Mouse (Mus musculus): ENCODE data around the gene Plekhh2. TPM values are rescaled to one million over a fixed set of nuclear protein-coding genes. Genes with fewer than 3 reads are reported as not detected.

Plekhh2 gene
- polyA plus RNA-seq, 2 experiments = 0.22 to 0.37 TPM

DNA sequence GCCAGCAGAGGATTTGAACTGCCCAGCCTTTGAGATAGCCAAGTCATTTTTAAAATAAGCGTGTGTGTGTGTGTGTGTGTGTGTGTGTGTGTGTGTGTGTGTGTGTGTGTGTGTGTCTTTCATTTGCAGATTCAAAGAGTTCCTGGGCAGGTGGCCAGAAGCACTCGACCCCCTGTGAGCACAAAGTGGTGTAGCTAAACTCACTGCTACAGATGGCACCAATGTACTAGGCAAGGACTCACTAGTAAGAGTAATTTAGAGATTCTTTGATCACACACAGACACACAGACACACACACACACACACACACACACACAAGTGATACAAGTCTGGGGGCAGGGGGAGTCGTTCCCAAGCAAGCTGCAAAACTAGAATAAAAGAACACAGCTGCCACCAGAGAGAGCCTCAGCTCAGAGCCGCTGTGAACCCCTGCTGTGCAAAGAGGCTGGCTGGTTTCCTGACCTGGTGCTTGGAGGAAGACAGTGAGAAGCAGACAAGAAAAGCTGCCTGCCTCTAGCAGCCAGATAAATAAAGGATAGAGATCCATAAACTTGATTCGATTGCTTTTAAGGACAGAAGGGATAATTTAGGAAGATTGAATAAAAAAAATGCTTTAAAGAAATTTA lies 19.3 kb upstream of the Plekhh2 start:
- TF ChIP-seq EP300 (IDR thresholded peaks at IDR 0.05; ENCODE audit: low read depth) (no peak), CTCF (IDR thresholded peaks at IDR 0.05; ENCODE audit: low read depth) (no peak)
- H3K27ac ChIP-seq = no peak overlapping the region
- 33% methylated on average over 5 of the region's 5 CpGs for WGBS (ENCODE audit: insufficient replicate concordance)

DNA sequence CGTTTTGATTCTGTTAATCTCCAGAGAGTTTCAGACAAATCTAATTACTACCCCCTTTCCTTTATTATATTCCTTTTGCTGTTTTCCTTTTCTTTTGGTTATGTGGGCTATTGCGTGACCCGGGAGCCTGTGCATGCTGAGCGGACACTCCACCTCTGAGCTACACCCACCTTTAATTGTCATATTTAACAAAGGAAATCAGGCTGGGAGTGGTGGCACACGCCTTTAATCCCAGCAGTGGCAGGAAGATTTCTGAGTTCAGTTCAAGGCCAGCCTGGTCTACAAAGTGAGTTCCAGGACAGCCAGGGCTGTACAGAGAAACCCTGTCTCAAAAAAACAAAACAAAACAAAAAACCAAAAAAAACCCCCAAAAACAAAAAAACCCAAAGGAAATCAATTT lies 14.7 kb upstream of the Plekhh2 start:
- no peaks in the 10 kb centered on the region for H3K9me3 ChIP-seq (ENCODE audit: control insufficient read depth, low read length)
- no peak overlapping the region for H3K4me2 ChIP-seq (ENCODE audit: low read depth)
- H3K27ac ChIP-seq = no peak overlapping the region
- DNase-seq (ENCODE audit: low read depth in 3 of 3, low spot score in 3 of 3) = no peak
- WGBS (ENCODE audit: insufficient replicate concordance) = 71% methylated on average over 5 of the region's 5 CpGs
- no peak for ATAC-seq (ENCODE audit: insufficient read depth)
- TF ChIP-seq CTCF (IDR thresholded peaks at IDR 0.05; ENCODE audit: low read depth) (no peak), EP300 (IDR thresholded peaks at IDR 0.05; ENCODE audit: low read depth) (no peak)
- no peaks in the 10 kb centered on the region for H3K36me3 ChIP-seq (replicated peaks; ENCODE audit: control insufficient read depth, insufficient read depth, low read depth)
- no peak overlapping the region for H3K9ac ChIP-seq (replicated peaks)
- no peak overlapping the region for H3K4me3 ChIP-seq (ENCODE audit: insufficient read depth in 1 of 2, low read depth in 2 of 2, low read length in 2 of 2)
- no peaks in the 10 kb centered on the region for H3K27me3 ChIP-seq (ENCODE audit: control insufficient read depth, insufficient read depth, low read length)
- no peaks in the 10 kb centered on the region for H3K4me1 ChIP-seq (replicated peaks; ENCODE audit: control insufficient read depth in 2 of 2, insufficient read depth in 2 of 2, low read length in 1 of 2)

More for the DNA sequence above, 19.3 kb upstream of the Plekhh2 start:
- Histone ChIP-seq H3K9me3 (ENCODE audit: control insufficient read depth, low read length) (no peaks in the 10 kb centered on the region), H3K4me2 (ENCODE audit: low read depth) (no peak overlapping the region), H3K27me3 (ENCODE audit: control insufficient read depth, insufficient read depth, low read length) (no peaks in the 10 kb centered on the region), H3K4me3 (ENCODE audit: insufficient read depth in 1 of 2, low read depth in 2 of 2, low read length in 2 of 2) (no peak overlapping the region), H3K4me1 (replicated peaks; ENCODE audit: control insufficient read depth in 2 of 2, insufficient read depth in 2 of 2, low read length in 1 of 2) (no peaks in the 10 kb centered on the region), H3K9ac (replicated peaks) (no peak overlapping the region), H3K36me3 (replicated peaks; ENCODE audit: control insufficient read depth, insufficient read depth, low read depth) (no peaks in the 10 kb centered on the region)
- no peak for DNase-seq (ENCODE audit: low read depth in 3 of 3, low spot score in 3 of 3)
- ATAC-seq (ENCODE audit: insufficient read depth) = no peak

DNA sequence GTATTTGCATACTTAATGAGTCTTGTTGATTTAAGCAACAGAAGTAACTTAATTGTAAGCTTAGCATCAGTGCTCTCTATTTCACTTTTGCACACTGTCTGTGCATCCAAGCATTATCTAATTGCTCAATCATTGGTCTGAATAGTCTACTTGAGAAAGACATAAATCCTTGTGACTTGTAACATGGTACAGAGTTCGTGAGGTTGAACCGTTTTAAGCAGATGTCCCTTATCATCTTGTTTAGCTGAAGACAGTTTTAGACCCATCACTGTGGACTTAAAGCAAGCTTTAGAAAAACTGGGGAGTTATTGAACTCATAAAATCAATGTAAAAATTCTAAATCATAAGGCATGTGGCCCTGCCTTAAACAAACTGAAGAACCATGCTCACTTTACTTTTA lies 14.1 kb upstream of the Plekhh2 start:
- no peak for TF ChIP-seq EP300 (IDR thresholded peaks at IDR 0.05; ENCODE audit: low read depth)
- TF ChIP-seq CTCF (IDR thresholded peaks at IDR 0.05; ENCODE audit: low read depth) = no peak
- H3K9me3 ChIP-seq (ENCODE audit: control insufficient read depth, low read length) = no peaks in the 10 kb centered on the region
- ATAC-seq (ENCODE audit: insufficient read depth) = no peak
- no peak overlapping the region for H3K9ac ChIP-seq (replicated peaks)
- H3K4me2 ChIP-seq (ENCODE audit: low read depth) = no peak overlapping the region
- DNase-seq (ENCODE audit: low read depth in 3 of 3, low spot score in 3 of 3) = no peak
- H3K27ac ChIP-seq = no peak overlapping the region
- WGBS (ENCODE audit: insufficient replicate concordance) = 34% methylated on average over 2 of the region's 2 CpGs
- H3K4me1 ChIP-seq (replicated peaks; ENCODE audit: control insufficient read depth in 2 of 2, insufficient read depth in 2 of 2, low read length in 1 of 2) = no peaks in the 10 kb centered on the region
- no peaks in the 10 kb centered on the region for H3K36me3 ChIP-seq (replicated peaks; ENCODE audit: control insufficient read depth, insufficient read depth, low read depth)
- no peaks in the 10 kb centered on the region for H3K27me3 ChIP-seq (ENCODE audit: control insufficient read depth, insufficient read depth, low read length)
- no peak overlapping the region for H3K4me3 ChIP-seq (ENCODE audit: insufficient read depth in 1 of 2, low read depth in 2 of 2, low read length in 2 of 2)

DNA sequence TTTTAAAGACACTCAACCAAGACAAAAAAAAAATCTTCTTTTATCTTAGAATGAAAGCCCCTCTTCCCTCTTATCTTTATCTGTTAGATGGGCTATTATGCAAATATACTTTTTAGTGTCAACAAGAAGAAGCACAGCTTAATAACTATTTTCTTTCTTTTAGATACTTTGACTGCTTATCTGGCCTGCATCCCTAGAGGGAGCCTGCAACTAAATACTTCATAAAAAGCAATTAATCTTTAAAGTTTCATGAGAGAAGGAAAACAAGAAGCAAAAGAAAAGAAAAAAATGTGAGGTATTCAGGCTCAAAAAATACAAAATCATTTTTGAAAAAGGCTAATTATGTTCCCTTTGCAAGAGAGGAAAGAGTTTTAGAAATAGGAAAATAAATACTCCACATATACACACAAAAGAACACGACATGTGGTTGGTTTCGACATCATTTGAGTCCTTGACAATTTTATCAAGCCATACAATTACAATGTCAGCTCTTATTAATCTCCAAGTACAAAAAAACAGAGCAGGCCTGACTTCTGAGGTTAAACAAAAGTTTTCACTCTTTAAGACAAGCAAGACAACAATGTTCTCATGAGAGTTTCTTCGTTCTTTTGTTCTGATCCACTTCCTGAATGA lies 13.6 kb upstream of the Plekhh2 start:
- no peak overlapping the region for H3K4me3 ChIP-seq (ENCODE audit: insufficient read depth in 1 of 2, low read depth in 2 of 2, low read length in 2 of 2)
- H3K9me3 ChIP-seq (ENCODE audit: control insufficient read depth, low read length) = no peaks in the 10 kb centered on the region
- 62% methylated on average over 3 of the region's 3 CpGs for WGBS (ENCODE audit: insufficient replicate concordance)
- 0 out of 4 replicates have a peak, but pooled peaks cover 0 to 2% of the 10 kb centered on the region in 2 experiments for H3K4me1 ChIP-seq (replicated peaks; ENCODE audit: control insufficient read depth in 2 of 2, insufficient read depth in 2 of 2, low read length in 1 of 2)
- DNase-seq (ENCODE audit: low read depth in 3 of 3, low spot score in 3 of 3) (no peak), ATAC-seq (ENCODE audit: insufficient read depth) (no peak)
- no peaks in the 10 kb centered on the region for H3K27me3 ChIP-seq (ENCODE audit: control insufficient read depth, insufficient read depth, low read length)
- no peaks in the 10 kb centered on the region for H3K36me3 ChIP-seq (replicated peaks; ENCODE audit: control insufficient read depth, insufficient read depth, low read depth)
- H3K9ac ChIP-seq (replicated peaks) = no peak overlapping the region
- TF ChIP-seq CTCF (IDR thresholded peaks at IDR 0.05; ENCODE audit: low read depth) (no peak), EP300 (IDR thresholded peaks at IDR 0.05; ENCODE audit: low read depth) (no peak)
- H3K27ac ChIP-seq = no peak overlapping the region
- no peak overlapping the region for H3K4me2 ChIP-seq (ENCODE audit: low read depth)

DNA sequence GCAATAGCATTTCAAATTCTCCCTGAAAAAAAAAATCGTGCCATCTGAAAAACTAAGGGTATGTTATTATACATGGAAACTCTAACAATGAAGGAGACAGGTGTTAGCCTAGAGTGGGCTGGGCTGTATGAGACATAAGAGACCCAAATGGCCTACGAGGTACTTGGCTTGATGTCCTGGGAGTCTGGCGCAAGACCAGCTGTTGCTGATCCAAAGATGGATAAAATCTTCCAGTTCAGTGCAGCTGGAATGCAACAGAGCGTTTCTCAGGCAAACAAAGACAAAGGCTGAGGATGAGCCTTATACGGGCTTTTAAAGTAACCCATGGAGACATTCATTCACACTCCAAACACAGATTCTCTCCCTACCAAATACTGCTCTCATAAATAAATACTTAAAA lies 13.1 kb upstream of the Plekhh2 start:
- DNase-seq (ENCODE audit: low read depth in 3 of 3, low spot score in 3 of 3) (no peak), ATAC-seq (ENCODE audit: insufficient read depth) (no peak)
- TF ChIP-seq EP300 (IDR thresholded peaks at IDR 0.05; ENCODE audit: low read depth) (no peak), CTCF (IDR thresholded peaks at IDR 0.05; ENCODE audit: low read depth) (no peak)
- no peak overlapping the region for H3K4me2 ChIP-seq (ENCODE audit: low read depth)
- no peaks in the 10 kb centered on the region for H3K9me3 ChIP-seq (ENCODE audit: control insufficient read depth, low read length)
- H3K4me1 ChIP-seq (replicated peaks; ENCODE audit: control insufficient read depth in 2 of 2, insufficient read depth in 2 of 2, low read length in 1 of 2) = 0 out of 4 replicates have a peak, but pooled peaks cover 0 to 2% of the 10 kb centered on the region in 2 experiments
- H3K4me3 ChIP-seq (ENCODE audit: insufficient read depth in 1 of 2, low read depth in 2 of 2, low read length in 2 of 2) = no peak overlapping the region
- no peaks in the 10 kb centered on the region for H3K36me3 ChIP-seq (replicated peaks; ENCODE audit: control insufficient read depth, insufficient read depth, low read depth)
- H3K27ac ChIP-seq = no peak overlapping the region
- H3K9ac ChIP-seq (replicated peaks) = no peak overlapping the region
- H3K27me3 ChIP-seq (ENCODE audit: control insufficient read depth, insufficient read depth, low read length) = no peaks in the 10 kb centered on the region
- 64% methylated on average over 5 of the region's 5 CpGs for WGBS (ENCODE audit: insufficient replicate concordance)

Measured in liver, embryonic 14.5 days (tissue).